Mouse (Mus musculus) cerebellum, postnatal 4 days (tissue): Measurements from ENCODE around the gene Cebpe.

ENCODE experiments used
- DNase-seq, 2 experiments: peaks; one replicate each; pipeline ENCODE4 v3.0.0; 2022; ENCODE audit warnings: low spot score in 2 of 2, mixed read lengths in 1 of 2

The Cebpe gene

DNA sequence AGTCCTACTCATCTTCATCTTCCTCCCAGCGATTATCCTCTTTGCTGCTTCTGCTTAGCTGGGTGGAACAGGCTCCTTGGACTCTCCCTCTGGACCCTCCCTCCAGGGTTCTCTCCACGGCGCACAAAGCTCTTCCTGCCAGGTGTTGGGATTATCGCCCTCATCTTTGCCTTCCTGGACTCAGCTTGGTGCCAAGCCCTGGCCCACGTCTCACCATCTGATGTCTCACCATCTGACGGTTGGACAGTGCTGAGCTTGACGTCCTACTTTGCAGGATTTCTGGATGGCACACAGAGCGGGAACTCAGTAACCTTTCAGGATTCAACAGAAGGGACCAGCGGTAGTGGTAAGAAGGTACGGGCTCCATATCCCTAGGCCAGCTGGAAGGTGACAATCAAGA is 9.7 kb upstream of the Cebpe start:
- no peak for DNase-seq

DNA sequence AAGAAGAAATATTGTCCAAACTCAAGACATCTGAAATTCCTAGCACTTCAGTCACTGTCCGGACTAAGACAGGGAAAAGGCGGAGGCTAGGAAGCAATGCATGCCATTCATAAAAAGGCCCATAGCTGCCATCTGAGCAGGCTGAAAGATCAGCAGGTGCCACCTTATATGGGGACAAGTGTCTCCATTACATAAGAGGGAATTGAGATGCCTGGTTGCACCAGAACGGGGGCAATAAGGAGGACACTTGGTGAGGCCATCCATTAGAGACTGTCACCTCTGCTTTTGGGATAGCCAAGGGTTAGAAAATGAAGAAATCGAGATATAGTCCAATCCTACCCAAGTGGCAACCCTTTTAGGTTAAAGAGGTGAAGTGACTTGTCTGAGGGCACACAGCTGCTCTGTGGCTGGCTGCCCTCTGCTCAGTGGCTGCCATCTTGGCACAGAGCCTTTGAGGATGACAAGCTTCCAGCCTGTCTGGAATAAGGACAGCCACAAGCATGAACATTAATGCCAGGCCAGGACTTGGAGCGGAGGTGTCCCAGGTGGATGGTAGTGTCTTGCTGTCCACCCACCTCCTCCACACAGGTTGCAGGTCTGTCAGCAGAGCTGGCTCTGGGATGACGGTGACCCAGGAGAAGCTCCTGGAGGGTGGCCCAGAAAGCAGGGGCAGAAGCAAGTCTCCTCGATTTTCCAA is 8.8 kb upstream of the Cebpe start:
- DNase-seq = peak in 1 of 2 experiments; percentile 42

DNA sequence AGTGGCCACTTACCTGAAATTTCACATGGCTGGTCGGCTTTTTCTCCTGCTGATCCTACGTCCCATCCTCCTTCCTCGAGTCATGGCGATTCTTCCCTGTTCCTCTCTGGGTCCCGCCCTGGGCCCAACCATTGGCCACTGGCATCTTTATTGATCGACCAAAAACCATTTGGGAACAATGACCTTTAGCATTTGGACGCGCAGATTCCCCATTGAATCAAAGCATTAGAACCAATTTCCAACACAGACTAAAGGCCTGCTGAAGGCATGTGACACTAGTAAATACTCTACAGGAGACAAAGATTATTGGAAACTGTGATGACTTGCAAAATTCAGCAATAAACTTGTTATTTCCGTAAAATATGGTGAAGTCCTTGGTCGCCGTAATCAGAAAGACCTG is 8.1 kb upstream of the Cebpe start:
- no peak for DNase-seq

DNA sequence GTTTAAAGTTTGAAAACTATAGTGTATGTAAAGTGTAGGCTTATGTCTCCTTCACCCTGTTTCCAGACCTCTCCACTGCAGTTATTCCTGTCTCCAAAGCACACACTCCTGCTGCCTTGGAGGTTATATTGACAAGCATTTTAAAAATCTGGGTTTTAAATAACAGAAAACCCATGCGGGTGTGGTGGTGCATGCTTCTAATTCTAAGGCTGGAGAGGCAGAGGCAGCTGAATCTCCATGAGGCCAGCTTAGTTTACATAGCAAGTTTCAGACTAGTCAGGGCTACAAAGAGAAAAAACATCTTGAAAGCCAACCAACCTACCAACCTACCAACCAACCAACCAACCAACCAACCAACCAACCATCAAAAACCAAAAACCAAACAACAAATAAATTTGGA is 3.4 kb upstream of the Cebpe start:
- DNase-seq = no peak

DNA sequence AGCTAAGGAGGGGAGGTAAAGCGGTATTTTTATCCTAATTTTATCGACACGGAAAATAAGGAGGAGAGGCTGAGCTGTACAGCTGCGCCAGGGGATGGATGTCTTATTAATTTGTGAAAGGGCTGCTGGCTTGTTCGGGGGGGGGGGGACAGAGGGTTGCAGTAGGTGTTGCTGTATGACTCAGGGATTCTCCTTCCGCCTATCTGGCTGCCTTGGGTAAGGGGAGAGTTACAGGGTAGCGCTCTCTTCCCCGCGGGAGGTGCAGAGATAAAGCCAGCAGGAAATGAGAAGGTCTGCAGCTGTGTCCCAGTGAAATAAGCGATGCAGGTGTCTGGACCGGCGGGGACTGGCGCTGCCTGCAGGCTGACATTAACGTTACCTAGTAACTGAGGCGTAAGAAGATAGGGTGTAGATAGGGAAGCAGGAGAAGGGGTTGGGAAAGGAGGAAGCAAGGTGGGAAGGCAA is 2.7 kb upstream of the Cebpe start:
- DNase-seq = peak in 1 of 2 experiments; percentile 14

DNA sequence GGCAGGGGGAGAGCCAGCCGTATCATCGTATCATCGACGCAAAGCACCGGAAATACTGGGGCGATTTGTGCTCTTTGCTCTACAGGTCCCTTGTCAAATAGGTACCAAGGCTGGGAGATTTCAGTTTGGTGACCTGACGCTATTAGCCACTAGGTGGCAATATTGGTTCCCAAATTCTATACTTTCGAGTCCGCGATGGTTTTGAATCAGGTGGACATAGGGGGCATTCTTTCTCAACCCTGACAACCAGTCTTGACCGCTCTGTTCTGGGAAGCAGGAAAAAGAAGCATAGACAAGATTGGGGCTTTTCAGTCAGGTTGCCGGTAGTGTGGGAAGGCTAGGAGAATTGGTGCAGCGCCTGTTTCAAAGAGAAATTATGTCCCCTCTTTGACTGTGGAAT is 2.1 kb upstream of the Cebpe start:
- peak in 1 of 2 experiments; percentile 78 for DNase-seq

DNA sequence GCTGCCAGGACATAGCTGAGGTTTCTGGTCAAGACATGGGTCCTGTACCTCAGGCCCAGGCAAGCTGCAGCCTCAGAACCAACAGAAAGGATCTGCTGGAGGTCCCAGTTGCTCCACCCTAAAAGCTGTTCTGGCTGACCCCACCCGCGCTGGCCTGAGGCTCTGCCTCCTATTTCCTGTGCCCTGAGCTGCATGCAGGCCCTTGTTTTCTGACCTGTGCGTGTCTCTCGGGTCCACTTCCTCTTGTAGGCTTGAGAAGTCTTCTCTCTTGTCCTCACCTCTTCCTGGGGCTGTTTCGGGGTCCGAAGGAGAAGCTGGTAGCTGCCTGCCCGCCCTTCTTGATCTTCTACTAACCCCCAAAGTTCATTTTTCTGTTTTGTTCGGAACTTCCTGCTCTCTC is 887 bp upstream of the Cebpe start:
- DNase-seq = no peak

DNA sequence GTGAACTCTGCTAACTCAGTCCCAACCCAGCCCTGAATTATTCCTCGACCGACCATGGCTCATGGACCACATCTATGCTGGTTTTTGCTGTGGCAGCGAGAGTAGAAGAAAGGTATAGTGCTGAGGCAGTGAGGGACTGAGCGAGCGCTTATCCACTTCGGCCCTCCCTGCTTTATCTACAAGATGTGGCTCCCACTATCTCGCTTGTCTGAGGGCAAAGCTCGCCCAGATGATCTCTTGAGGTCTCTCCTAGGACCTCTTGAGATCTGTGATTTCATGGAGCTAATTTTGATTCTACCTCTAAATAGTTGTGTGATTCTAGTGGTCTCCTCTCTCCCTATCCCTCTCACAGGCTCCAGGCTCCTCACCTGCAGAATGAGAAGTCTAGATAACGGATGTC is 2.9 kb downstream of the Cebpe start:
- DNase-seq = no peak

DNA sequence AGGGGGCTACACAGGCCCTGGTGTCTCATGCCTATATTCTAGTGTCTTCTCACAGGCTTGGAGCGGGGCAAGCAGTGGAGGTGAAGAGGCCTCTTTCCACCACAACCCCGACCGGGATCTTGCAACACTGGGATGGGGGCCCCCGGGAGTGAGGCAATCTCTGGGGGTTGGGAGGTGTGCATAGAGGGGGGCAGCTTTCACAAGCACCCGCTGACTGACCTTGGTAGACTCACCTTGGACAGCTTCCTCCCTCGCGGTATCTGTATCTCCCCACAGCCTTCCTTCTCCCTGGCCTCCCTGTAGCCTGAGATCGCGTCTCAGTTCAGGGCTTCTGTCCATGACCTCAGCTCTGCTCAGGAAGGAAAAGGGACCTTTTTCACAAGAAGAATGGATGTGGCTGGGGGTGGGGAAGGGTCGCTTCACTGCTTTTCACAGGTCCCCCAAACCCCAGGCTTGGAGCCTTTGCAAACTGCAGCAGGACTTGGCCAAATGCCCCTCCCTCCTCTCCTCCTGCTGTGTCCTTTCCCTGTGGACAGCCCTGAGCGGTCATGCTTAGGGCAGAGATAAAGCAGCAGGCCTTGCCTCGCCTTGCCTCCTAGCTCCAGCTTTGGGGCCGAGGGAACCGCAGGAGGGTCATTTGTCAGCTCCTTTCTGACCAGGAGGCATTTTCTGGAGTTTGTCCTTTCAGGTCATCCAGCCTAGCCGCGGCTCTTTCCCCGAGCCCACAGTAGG is 5.2 kb downstream of the Cebpe start:
- DNase-seq = no peak

DNA sequence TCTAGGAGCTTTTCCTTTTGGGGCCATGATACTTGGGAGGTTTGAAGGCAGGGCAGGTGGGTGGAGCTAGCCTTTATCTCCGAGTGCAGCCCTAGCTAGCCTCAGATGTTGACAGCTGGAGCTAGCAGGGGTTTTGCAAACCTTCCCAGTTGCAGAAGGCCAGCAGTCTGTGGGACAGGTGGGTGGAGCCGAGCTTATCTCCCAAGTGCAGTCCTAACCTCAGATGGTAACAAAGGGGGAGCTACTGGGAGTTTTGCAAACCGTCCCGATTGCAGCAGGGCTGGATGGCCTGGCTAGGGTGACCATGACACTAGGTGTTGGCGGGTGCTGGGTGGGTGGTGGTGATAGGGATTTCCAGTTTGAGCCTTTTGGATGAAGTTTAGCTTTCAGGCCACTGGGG is 6.1 kb downstream of the Cebpe start:
- DNase-seq = no peak

DNA sequence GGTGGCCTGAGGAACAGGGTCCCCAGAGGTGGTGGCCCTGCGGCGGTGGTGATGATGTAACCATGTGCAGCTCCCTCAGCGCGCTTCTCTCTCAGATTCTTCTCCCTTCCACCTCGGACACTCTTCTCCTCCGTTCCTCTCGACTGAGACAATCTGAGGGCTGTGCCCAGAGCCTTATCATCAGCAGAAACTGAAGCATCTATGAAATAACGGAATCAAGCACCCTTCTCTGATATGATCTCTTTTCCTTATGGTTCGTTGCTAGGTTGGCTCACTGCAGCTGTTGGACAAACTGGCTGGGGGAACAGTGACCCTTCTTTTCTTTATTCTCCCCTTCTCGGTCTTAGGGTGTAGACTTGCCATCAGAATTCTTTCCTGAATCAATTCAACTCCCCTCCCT is 8.8 kb downstream of the Cebpe start:
- no peak for DNase-seq

DNA sequence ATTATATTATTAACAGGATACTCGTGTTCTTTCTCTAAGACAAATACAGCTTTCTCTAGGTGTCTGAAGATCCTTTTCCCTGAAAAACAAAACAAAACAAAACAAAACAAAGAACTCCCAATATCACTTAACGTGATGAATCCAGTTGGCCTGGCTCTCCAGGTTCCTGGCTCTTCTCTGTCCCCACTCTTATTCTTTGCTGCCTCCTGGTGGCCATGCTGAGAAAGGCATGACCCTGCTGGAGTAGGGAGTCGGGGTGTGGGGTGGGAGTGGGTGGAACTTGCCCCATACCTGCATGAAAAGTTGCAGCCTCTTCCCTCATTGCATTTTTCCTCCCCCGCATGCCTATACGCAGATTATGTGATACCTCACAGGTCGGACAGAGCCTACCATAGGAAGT is 10.7 kb downstream of the Cebpe start:
- DNase-seq = peak; percentile 74 to 77

DNA sequence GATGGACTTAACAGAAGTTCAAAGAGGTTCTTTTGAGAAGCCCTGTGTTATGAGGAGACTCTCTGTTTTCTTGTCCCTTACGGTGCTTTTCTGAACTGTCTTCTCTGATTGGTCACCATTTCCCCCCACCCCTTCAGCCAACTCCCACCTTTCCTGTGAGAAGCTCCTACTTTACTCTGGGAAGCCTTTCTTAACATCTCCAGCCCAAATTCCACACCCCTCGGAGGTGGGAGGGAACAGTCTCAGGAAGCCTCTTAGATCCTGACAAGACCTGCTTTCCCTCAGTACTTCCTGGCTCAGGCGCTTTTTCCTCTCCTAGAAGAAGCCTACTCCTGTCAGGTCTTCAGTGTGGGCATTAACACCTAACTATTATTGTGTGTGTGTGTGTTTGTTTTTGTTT is 12.4 kb downstream of the Cebpe start:
- no peak for DNase-seq

DNA sequence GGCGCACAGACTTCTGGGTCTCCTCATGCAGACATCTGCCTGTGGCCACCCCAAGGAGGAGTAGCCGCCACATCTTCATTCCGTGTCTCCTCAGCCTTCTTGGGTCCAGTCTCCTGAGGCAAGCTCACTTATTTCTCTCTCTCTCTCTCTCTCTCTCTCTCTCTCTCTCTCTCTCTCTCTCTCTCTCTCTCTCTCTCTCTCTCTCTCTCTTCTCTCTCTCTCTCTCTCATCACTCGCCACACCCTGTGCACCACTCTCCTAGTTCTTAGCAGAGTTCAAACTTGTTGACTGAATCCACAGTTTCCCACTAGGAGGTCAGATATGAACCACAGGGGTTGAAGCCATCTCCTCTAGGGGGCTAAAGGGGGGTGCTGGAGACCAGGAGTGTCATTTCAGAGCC is 13.2 kb downstream of the Cebpe start, which contains the start of gene Gm29776:
Gm29776 (minus strand) TSS at position 101 of the 400 bp plus-strand sequence.
- no peak for DNase-seq

DNA sequence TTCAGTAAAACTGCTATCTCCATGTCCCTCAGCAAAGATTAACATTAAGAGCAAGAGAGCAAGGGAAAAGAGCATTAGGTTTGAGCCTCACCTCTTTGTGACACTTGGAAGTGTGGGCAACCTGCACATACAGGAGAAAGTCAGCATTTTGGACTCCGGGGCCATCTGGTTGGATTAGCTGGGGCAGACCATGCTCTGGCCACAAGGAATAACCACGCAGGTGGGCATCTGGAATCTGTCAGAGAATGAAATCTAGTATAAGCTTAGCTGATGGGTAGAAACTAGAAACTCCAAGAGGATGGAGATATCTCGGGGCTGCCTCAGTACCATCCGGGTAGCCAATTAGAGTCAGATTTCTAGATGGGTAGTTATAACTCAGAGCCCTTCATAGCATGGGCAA is 15.2 kb downstream of the Cebpe start:
- no peak for DNase-seq

DNA sequence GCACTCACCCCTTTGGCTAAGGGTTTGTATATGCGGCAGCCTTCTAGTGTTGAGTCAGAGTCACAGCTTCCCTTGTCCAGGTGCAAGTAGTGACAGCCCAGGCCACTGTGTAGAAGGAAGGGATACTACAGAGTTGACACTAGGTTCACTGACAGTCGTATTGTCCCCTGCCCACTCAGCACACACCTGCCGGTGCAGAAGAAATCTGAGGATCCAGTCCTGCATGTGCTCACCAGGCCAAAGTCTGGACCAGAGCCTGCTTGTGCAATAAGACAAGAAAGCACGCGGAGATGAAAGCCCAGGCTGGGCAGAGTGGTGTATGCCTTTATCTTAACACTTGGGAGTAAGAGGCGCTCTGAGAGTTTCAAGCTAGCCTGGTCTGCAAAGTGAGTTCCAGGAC is 16.9 kb downstream of the Cebpe start:
- no peak for DNase-seq

DNA sequence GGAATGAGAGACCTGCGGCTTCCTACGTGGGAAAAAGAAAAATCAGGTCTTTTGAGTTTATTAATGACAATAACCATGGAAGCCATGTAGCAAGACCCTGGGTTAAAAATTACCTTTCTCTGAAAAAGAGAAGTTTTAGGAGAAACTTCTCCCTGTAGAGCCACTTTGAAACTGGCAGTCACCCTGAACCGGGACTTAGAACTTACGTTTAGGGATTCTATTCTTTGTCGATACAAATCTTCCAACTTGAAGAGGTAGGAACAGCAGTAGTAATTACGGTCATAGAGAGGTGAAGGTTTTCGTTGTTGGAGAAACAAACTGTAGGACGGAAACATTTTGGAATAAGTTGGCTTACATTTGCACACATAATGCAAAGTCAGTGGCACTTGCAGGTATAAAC is 24.7 kb downstream of the Cebpe start:
- no peak for DNase-seq

DNA sequence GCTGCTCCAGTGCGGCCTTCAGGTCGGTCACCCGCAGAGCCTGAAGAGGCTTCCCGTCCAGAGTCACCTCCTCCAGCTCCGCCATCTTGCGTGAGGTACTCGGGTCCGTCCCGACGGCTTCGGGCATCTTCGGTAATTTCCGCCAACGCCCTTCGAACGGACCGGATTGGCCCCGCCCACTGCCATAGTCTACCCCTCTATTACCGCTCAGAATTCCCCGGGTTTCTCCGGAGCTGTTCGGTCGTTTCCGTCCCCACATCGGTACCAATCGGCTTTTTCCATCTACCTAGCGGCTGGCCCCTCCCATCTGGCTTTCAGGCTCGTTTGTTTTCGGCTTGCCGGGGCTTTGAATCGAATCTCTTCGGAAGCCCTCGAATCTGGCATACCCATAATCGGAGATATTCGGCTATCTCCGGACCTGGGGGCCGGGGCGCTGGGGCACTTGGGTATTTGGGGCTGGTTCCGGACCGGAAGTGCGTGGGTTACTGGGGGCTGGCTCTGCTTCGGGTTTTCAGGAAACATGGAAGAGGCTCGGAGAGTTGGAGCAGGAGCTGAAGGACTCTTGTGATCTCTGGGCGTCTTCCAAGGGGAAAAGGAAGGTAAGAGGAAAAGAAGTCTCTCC is 25.3 kb downstream of the Cebpe start, which contains the start of gene Acin1:
Acin1 (minus strand) TSS at position 410 of the 622 bp plus-strand sequence.
- peak; percentile 100 for DNase-seq

DNA sequence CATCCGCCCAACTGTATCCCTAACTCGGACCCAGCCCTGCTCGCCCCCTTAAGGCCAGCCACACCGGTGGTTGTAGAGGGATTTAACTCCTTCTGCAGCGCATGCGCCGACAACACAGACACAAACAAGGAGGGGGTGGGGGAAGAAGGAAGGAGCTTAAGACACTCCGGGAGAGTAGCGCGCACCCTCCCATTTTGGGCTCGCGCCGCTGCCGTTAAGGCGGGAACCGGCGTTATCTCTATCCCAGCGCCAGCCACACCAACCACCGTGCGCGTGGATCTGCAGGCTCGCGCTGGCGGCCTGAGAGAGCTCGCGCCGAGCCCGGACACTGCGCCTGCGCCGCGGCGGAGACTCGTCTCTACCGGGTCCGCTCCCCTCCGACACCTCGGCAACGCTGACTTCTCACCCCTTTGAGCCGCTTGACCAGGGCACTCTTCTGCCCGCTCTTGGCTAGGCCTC is 25.9 kb downstream of the Cebpe start, which contains the start of gene 1700123O20Rik:
1700123O20Rik (plus strand) TSS at position 154 of the 459 bp plus-strand sequence.
- DNase-seq = peak in 1 of 2 experiments; percentile 75

DNA sequence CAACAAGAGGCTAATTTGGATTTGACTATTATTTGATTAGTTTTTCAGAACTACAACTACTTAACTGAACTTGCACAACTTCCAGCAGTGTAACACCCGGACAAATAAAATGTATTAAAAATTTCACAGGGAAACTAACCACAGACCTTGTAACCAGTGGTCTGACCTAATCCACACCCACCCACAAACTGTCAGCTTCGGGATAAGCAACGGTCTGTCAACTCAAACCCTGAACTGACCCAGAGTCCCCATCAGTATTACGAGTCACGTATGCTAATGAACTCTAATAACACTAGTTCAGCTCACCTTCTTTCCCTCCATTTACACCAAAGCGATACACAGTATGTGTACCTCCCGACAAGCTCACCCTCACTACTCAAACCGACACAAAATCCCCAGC is 26.5 kb downstream of the Cebpe start:
- no peak for DNase-seq

DNA sequence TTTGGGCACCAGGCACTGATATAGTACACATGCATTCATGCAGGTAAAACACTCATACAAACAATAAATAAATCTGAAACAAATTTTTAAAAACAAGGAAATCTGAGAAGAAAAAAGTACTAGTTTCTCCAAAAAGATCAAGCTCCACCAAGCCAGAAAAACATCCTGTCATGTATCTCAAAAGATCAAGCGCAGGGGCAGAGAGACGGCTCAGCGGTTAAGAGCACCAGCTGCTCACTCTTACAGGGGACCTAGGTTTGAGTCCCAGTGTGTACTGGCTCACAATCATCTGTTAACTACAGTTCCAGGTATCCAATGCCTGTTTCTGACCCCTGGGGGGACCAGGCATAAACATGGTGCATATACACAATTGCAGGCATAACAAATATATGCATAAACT is 29.6 kb downstream of the Cebpe start:
- DNase-seq = no peak

DNA sequence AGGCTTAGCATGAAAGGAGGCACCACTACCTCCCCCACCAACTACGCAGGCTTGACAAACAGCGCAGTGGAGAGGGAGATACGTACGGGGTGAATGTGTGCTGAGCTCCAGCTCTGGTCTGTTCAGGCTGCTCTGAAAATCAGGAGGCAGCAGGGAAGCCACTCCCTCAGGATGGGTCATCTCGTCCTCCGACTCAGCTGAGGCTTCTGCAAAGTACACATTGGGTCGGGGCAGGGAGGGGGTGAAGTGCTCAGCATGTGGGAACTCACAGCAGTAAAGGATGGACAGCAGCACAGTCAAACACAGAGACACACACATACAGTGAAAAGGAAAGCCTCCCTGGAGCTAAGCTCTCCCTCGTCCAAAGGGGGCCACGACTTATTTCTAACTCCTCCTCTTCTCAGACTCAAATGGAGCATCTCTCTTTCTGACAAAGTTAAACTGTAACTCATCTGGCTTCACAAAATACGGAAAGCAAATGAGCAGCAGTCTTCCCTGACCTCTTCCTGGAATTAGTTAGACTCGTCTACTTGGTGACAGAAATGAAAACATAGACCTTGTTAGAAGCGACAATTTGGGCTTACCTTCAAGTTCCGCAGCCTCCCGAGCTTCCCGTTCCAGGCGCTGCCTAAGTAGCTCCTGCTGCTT is 33.2 kb downstream of the Cebpe start:
- DNase-seq = no peak
